ENCODE assay signal across 13 mouse cellular contexts in the genomic region with DNA sequence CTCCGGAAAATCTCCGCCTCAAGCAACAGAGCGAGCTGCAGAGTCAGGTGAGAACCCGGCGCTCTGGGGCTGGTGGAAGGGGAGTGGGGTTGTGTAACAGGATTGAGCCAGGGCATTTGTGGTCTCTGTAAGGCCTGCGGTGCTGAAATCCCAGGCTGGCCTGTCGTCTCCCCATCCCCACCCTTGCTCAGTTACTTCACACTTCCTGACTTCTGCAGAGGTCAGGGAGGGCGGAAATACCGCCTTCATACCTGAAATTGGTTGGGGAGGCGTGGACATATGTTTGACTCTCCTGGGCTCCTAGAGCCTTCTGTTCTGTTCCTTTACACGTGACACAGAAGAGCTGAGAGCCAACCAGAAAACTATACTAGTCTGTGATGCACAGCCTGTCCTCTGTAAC. TPM values are rescaled to one million over a fixed set of nuclear protein-coding genes. Genes with fewer than 3 reads are reported as not detected.
DNase-seq lines count a peak whose midpoint lies in the region; ATAC-seq and TF ChIP-seq lines count a peak whose summit lies in the region.
"Had no signal": no experiment of that assay in that cellular context is flagged by ENCODE, and none has a peak within 500 bp of the region (broad histone marks: within the 10 kb centered on the region; RNA-seq: fewer than 3 reads in every experiment).

No protein-coding gene starts in this region.

- H3K9me3 ChIP-seq in hindbrain, embryonic 13.5 days = no peaks in the 10 kb centered on the region
- no peaks in the 10 kb centered on the region for H3K9me3 ChIP-seq in midbrain, embryonic 16.5 days (replicated peaks; ENCODE audit: control insufficient read depth, low read length, poor library complexity, severe bottlenecking)
- H3K9me3 ChIP-seq: G1E had no signal

- peaks cover 79% of the 10 kb centered on the region for H3K4me1 ChIP-seq in kidney, adult 2 months (ENCODE audit: control insufficient read depth, insufficient read depth, low read length)
- peaks cover 81% of the 10 kb centered on the region for H3K4me1 ChIP-seq in brown adipose tissue, adult 24 weeks (ENCODE audit: control insufficient read depth, insufficient read depth, insufficient read length, low read length)
- H3K4me1 ChIP-seq in hindbrain, embryonic 13.5 days (replicated peaks) = peaks cover 82% of the 10 kb centered on the region
- peaks cover 45% of the 10 kb centered on the region for H3K4me1 ChIP-seq in midbrain, embryonic 16.5 days (ENCODE audit: control insufficient read depth, insufficient read depth, low read length)

- H3K36me3 ChIP-seq in kidney, adult 2 months (ENCODE audit: control insufficient read depth, insufficient read depth, low read length) = no peaks in the 10 kb centered on the region; the same call in 1 of the 2 replicates
- H3K36me3 ChIP-seq in hindbrain, embryonic 13.5 days = peaks cover 49% of the 10 kb centered on the region
- peaks cover 17% of the 10 kb centered on the region; the same call in 1 of the 2 replicates for H3K36me3 ChIP-seq in midbrain, embryonic 16.5 days (ENCODE audit: control insufficient read depth, insufficient read depth, low read length)

- peak overlapping the region; percentile 53; the same call in 1 of the 2 replicates for H3K9ac ChIP-seq in hindbrain, embryonic 13.5 days
- 0 out of 2 replicates have a peak overlapping the region, but pooled peaks have one; percentile 5 for H3K9ac ChIP-seq in midbrain, embryonic 16.5 days (ENCODE audit: low read depth, low read length)

- H3K4me2 ChIP-seq in hindbrain, embryonic 13.5 days = no peak overlapping the region
- no peak overlapping the region for H3K4me2 ChIP-seq in midbrain, embryonic 16.5 days (ENCODE audit: low read length)

- H3K27me3 ChIP-seq in kidney, adult 2 months (replicated peaks; ENCODE audit: control insufficient read depth, insufficient read depth, low read length) = no peaks in the 10 kb centered on the region
- H3K27me3 ChIP-seq in hindbrain, embryonic 13.5 days = no peaks in the 10 kb centered on the region
- H3K27me3 ChIP-seq in midbrain, embryonic 16.5 days (ENCODE audit: control insufficient read depth, insufficient read depth, low read depth, low read length) = no peaks in the 10 kb centered on the region

- no peak for TF ChIP-seq CTCF in kidney, adult 2 months (conservative IDR thresholded peaks at IDR 0.05; ENCODE audit: insufficient read depth, insufficient read length, low read depth, low read length)

- no peak for DNase-seq in kidney, adult 2 months
- no peak for DNase-seq in kidney, postnatal 14 days
- DNase-seq in left cerebral cortex, adult 11 months (ENCODE audit: low spot score) = no peak
- no peak for DNase-seq in thymus, postnatal 10 days (ENCODE audit: low spot score in 2 of 2)
- DNase-seq: adrenal gland, postnatal 25 days; cerebellum, adult 9-11 months; kidney, postnatal 36 days had no signal

- peak overlapping the region; percentile 36; the same call in 1 of the 2 replicates for H3K27ac ChIP-seq in kidney, adult 2 months (ENCODE audit: insufficient read depth, low read depth, low read length)
- peak overlapping the region; percentile 83 for H3K27ac ChIP-seq in brown adipose tissue, adult 24 weeks (replicated peaks; ENCODE audit: low read depth, low read length)
- H3K27ac ChIP-seq in hindbrain, embryonic 13.5 days = no peak overlapping the region
- H3K27ac ChIP-seq in midbrain, embryonic 16.5 days (ENCODE audit: low read length) = peak overlapping the region; percentile 22; the same call in 1 of the 2 replicates

- H3K4me3 ChIP-seq in kidney, adult 2 months (ENCODE audit: insufficient read depth, low read depth, low read length) = no peak overlapping the region
- no peak overlapping the region for H3K4me3 ChIP-seq in brown adipose tissue, adult 24 weeks (ENCODE audit: insufficient read depth, low read depth, low read length)
- H3K4me3 ChIP-seq in hindbrain, embryonic 13.5 days = no peak overlapping the region
- no peak overlapping the region for H3K4me3 ChIP-seq in midbrain, embryonic 16.5 days (ENCODE audit: low read depth, low read length)
- H3K4me3 ChIP-seq: myocyte had no signal

- WGBS in kidney, adult 2 months = 74% methylated on average over 11 of the region's 11 CpGs
- 84% methylated on average over 11 of the region's 11 CpGs for WGBS in hindbrain, embryonic 13.5 days
- WGBS in midbrain, embryonic 16.5 days = 70% methylated on average over 11 of the region's 11 CpGs

- no peak for ATAC-seq in hindbrain, embryonic 13.5 days (ENCODE audit: low FRiP score)
- ATAC-seq in midbrain, embryonic 16.5 days = no peak
- ATAC-seq: forebrain, embryonic 16.5 days had no signal

- TF ChIP-seq POLR2A in kidney, adult 2 months (IDR thresholded peaks at IDR 0.05; ENCODE audit: low read depth, low read length) = no peak

RNA-seq across cellular contexts. Expression of a gene that starts 16.9 kb away (rescaled TPM):
- 106 and 110 TPM in 2 replicates for polyA plus RNA-seq in kidney, adult 2 months (2012; rRNA removed)
- polyA plus RNA-seq in brown adipose tissue, adult 24 weeks (2012; ENCODE audit: insufficient read depth, insufficient read length, missing spikeins) = 56.3 and 58.1 TPM in 2 replicates
- polyA plus RNA-seq in hindbrain, embryonic 13.5 days (2015; fragmentation: Nextera tagmentation; extraction: Ambion mirVana) = 131 and 137 TPM in 2 replicates
- 194 and 202 TPM in 2 replicates for polyA plus RNA-seq in midbrain, embryonic 16.5 days (2015; fragmentation: Nextera tagmentation; extraction: Ambion mirVana)

RNA-seq across cellular contexts. Expression of a gene that starts 24.8 kb away (rescaled TPM):
- polyA plus RNA-seq in kidney, adult 2 months (2012; rRNA removed) = 2.0 TPM in 2 replicates
- 0.59 and 2.0 TPM in 2 replicates for polyA plus RNA-seq in brown adipose tissue, adult 24 weeks (2012; ENCODE audit: insufficient read depth, insufficient read length, missing spikeins)
- 28.9 and 29.2 TPM in 2 replicates for polyA plus RNA-seq in hindbrain, embryonic 13.5 days (2015; fragmentation: Nextera tagmentation; extraction: Ambion mirVana)
- polyA plus RNA-seq in midbrain, embryonic 16.5 days (2015; fragmentation: Nextera tagmentation; extraction: Ambion mirVana) = 36.7 and 43.8 TPM in 2 replicates
- polyA plus RNA-seq: G1E had no signal

RNA-seq across cellular contexts. Expression of a gene that starts 33.5 kb away (rescaled TPM):
- 118 and 181 TPM in 2 replicates for polyA plus RNA-seq in kidney, adult 2 months (2012; rRNA removed)
- polyA plus RNA-seq in brown adipose tissue, adult 24 weeks (2012; ENCODE audit: insufficient read depth, insufficient read length, missing spikeins) = 268 and 348 TPM in 2 replicates
- 369 and 380 TPM in 2 replicates for polyA plus RNA-seq in hindbrain, embryonic 13.5 days (2015; fragmentation: Nextera tagmentation; extraction: Ambion mirVana)
- polyA plus RNA-seq in midbrain, embryonic 16.5 days (2015; fragmentation: Nextera tagmentation; extraction: Ambion mirVana) = 267 and 286 TPM in 2 replicates

RNA-seq across cellular contexts. Expression of a gene that starts 40.0 kb away (rescaled TPM):
- polyA plus RNA-seq in kidney, adult 2 months (2012; rRNA removed) = not detected in 2 replicates
- not detected in 2 replicates for polyA plus RNA-seq in brown adipose tissue, adult 24 weeks (2012; ENCODE audit: insufficient read depth, insufficient read length, missing spikeins)
- 0.68 and 0.79 TPM in 2 replicates for polyA plus RNA-seq in hindbrain, embryonic 13.5 days (2015; fragmentation: Nextera tagmentation; extraction: Ambion mirVana)
- 0.74 TPM in 1 of 2 replicates, not detected in the other for polyA plus RNA-seq in midbrain, embryonic 16.5 days (2015; fragmentation: Nextera tagmentation; extraction: Ambion mirVana)

RNA-seq across cellular contexts. Expression of a gene that starts 49.4 kb away (rescaled TPM):
- 7.1 and 8.5 TPM in 2 replicates for polyA plus RNA-seq in kidney, adult 2 months (2012; rRNA removed)
- polyA plus RNA-seq in brown adipose tissue, adult 24 weeks (2012; ENCODE audit: insufficient read depth, insufficient read length, missing spikeins) = 5.8 and 7.1 TPM in 2 replicates
- 17.6 and 18.3 TPM in 2 replicates for polyA plus RNA-seq in hindbrain, embryonic 13.5 days (2015; fragmentation: Nextera tagmentation; extraction: Ambion mirVana)
- 15.9 and 17.2 TPM in 2 replicates for polyA plus RNA-seq in midbrain, embryonic 16.5 days (2015; fragmentation: Nextera tagmentation; extraction: Ambion mirVana)
